Mouse (Mus musculus): Measurements from ENCODE around the gene Cd164l2.

GRCm38 (mm10) chr4:133200343-133200742 lies 11.6 kb upstream of the Cd164l2 start:
- no peak for TF ChIP-seq CTCF (IDR thresholded peaks at IDR 0.05; ENCODE audit: control insufficient read depth, insufficient read depth, insufficient read length)
- TF ChIP-seq MYOG (IDR thresholded peaks at IDR 0.05; ENCODE audit: control insufficient read depth, extremely low read depth, insufficient read length) = no peak
- TF ChIP-seq USF1 (IDR thresholded peaks at IDR 0.05; ENCODE audit: low read depth) = no peak
- no peak for TF ChIP-seq CEBPB (IDR thresholded peaks at IDR 0.05; ENCODE audit: low read depth)
- no peak for TF ChIP-seq FOSL1 (IDR thresholded peaks at IDR 0.05; ENCODE audit: insufficient read depth, low read length, poor library complexity, severe bottlenecking)
- no peak for TF ChIP-seq MAX (IDR thresholded peaks at IDR 0.05)
